Mouse (Mus musculus): Measurements from ENCODE around the gene AW011738. TPM values are rescaled to one million over a fixed set of nuclear protein-coding genes. Genes with fewer than 3 reads are reported as not detected.

Gene AW011738
- polyA plus RNA-seq, 1 experiment from 2014 or later = 3.2 TPM

GRCm38 (mm10) chr4:156219936-156220335 is 16.8 kb downstream of the AW011738 start:
- 79% methylated on average over 11 of the region's 11 CpGs for WGBS
- H3K27me3 ChIP-seq (replicated peaks) = no peaks in the 10 kb centered on the region
- no peaks in the 10 kb centered on the region for H3K9me3 ChIP-seq
- no peak overlapping the region for H3K4me3 ChIP-seq
- H3K27ac ChIP-seq (replicated peaks) = no peak overlapping the region
- H3K4me2 ChIP-seq = no peak overlapping the region
- H3K9ac ChIP-seq = no peak overlapping the region
- no peak for ATAC-seq (ENCODE audit: extremely low read depth, insufficient number of reproducible peaks, low FRiP score, low TSS enrichment)
- peaks cover 23% of the 10 kb centered on the region for H3K4me1 ChIP-seq
- peaks cover 6% of the 10 kb centered on the region; the same call in 1 of the 2 replicates for H3K36me3 ChIP-seq

GRCm38 (mm10) chr4:156224276-156224675 is 21.2 kb downstream of the AW011738 start:
- no peaks in the 10 kb centered on the region for H3K9me3 ChIP-seq
- peaks cover 16% of the 10 kb centered on the region for H3K4me1 ChIP-seq
- ATAC-seq (ENCODE audit: extremely low read depth, insufficient number of reproducible peaks, low FRiP score, low TSS enrichment) = no peak
- H3K27ac ChIP-seq (replicated peaks) = no peak overlapping the region
- no peak overlapping the region for H3K4me2 ChIP-seq
- 71% methylated on average over 2 of the region's 2 CpGs for WGBS
- H3K9ac ChIP-seq = no peak overlapping the region
- H3K36me3 ChIP-seq = peaks cover 9% of the 10 kb centered on the region
- H3K27me3 ChIP-seq (replicated peaks) = no peaks in the 10 kb centered on the region
- no peak overlapping the region for H3K4me3 ChIP-seq

GRCm38 (mm10) chr4:156227752-156228392 is 24.8 kb downstream of the AW011738 start:
- Histone ChIP-seq H3K27me3 (replicated peaks) (no peaks in the 10 kb centered on the region), H3K4me1 (peaks cover 16% of the 10 kb centered on the region), H3K4me3 (0 out of 2 replicates have a peak overlapping the region, but pooled peaks have one; percentile 7), H3K27ac (replicated peaks) (no peak overlapping the region), H3K9me3 (no peaks in the 10 kb centered on the region), H3K36me3 (peaks cover 39% of the 10 kb centered on the region), H3K9ac (peak overlapping the region; percentile 57), H3K4me2 (peak overlapping the region; percentile 51)
- no peak for ATAC-seq (ENCODE audit: extremely low read depth, insufficient number of reproducible peaks, low FRiP score, low TSS enrichment)
- WGBS = 30% methylated on average over 18 of the region's 18 CpGs

GRCm38 (mm10) chr4:156228393-156229024 is 25.4 kb downstream of the AW011738 start:
- H3K4me2 ChIP-seq = peak overlapping the region; percentile 51
- ATAC-seq (ENCODE audit: extremely low read depth, insufficient number of reproducible peaks, low FRiP score, low TSS enrichment) = peak; percentile 29; the same call in 1 of the 2 replicates
- no peaks in the 10 kb centered on the region for H3K9me3 ChIP-seq
- H3K9ac ChIP-seq = peak overlapping the region; percentile 57
- H3K4me1 ChIP-seq = peaks cover 19% of the 10 kb centered on the region
- H3K27ac ChIP-seq (replicated peaks) = no peak overlapping the region
- peaks cover 44% of the 10 kb centered on the region for H3K36me3 ChIP-seq
- 22% methylated on average over 12 of the region's 12 CpGs for WGBS
- H3K4me3 ChIP-seq = 0 out of 2 replicates have a peak overlapping the region, but pooled peaks have one; percentile 7
- 0 out of 2 replicates have a peak, but pooled peaks cover 2% of the 10 kb centered on the region for H3K27me3 ChIP-seq (replicated peaks)

- H3K36me3 ChIP-seq = peaks cover 63% of the 10 kb centered on the region
- no peak for ATAC-seq (ENCODE audit: extremely low read depth, insufficient number of reproducible peaks, low FRiP score, low TSS enrichment)
Measured at GRCm38 (mm10) chr4:156234021-156234501, 31.0 kb downstream of the AW011738 start.

DNA sequence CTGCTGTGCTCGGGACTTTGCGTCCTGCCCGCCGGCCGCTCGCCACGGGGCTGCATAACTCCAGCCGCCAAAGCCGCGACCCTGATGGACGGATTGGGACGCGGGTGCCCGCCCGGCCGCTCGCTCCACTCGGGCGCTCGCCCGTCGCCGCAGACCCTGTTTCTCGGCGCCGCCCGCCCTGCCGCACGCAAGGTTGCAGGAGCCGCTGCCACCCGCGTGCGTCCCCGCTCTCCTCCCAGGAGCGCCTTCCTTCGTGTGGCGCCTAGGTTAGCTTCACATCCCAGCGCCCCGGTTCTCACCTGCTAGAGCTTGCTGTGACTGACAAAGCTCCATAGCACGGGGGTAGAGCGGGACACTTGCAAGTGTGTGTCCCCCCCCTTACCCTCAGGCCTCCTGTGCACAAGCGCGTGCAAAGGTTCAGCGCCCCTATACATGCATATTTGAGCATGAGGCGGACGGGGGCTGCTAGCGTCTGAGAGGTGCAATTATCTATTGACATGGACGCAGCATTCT is 31.7 kb downstream of the AW011738 start, which contains the start of gene Plekhn1:
Gene Plekhn1, minus strand, starts transcription at position 157 of the 513 bp plus-strand sequence.
- Histone ChIP-seq H3K27ac (replicated peaks) (peak within 1 kb of the TSS; percentile 91), H3K4me3 (peak within 1 kb of the TSS; percentile 89), H3K9ac (peak within 1 kb of the TSS; percentile 87), H3K36me3 (peaks cover 63% of the 10 kb centered on the region), H3K9me3 (no peaks in the 10 kb centered on the region), H3K4me2 (peak within 1 kb of the TSS; percentile 93), H3K27me3 (replicated peaks) (0 out of 2 replicates have a peak, but pooled peaks cover 2% of the 10 kb centered on the region), H3K4me1 (peaks cover 26% of the 10 kb centered on the region)
- no peak for ATAC-seq (ENCODE audit: extremely low read depth, insufficient number of reproducible peaks, low FRiP score, low TSS enrichment)
- under 1% methylated on average over 40 of the region's 48 CpGs for WGBS

More at GRCm38 (mm10) chr4:156234021-156234501, 31.0 kb downstream of the AW011738 start:
- Histone ChIP-seq H3K9me3 (no peaks in the 10 kb centered on the region), H3K4me1 (peaks cover 26% of the 10 kb centered on the region), H3K9ac (peak overlapping the region; percentile 87), H3K27me3 (replicated peaks) (0 out of 2 replicates have a peak, but pooled peaks cover 2% of the 10 kb centered on the region), H3K4me2 (peak overlapping the region; percentile 93), H3K4me3 (peak overlapping the region; percentile 89), H3K27ac (replicated peaks) (peak overlapping the region; percentile 59; the same call in 1 of the 2 replicates)
- WGBS = 4% methylated on average over 17 of the region's 17 CpGs

DNA sequence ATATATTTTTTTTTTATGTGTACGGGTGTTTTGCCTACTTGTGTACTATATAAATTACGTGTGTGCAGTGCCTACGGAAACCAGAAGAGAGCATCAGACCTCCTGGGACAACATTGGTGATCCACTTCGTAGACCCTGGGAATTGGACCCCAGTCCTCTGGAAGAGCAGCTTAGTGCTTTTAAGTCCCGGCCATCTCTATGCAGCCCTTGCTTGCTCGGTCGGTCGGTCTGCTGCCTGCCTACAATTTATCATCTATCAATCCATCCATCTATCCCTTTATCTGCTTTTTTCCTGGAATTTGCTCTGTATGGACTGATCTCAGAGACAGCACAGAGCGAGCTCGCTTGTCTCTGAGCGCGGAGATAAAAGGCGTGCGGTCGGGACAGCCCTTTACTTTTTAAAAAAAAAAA is 32.3 kb downstream of the AW011738 start:
- H3K27me3 ChIP-seq (replicated peaks) = 0 out of 2 replicates have a peak, but pooled peaks cover 2% of the 10 kb centered on the region
- H3K9me3 ChIP-seq = no peaks in the 10 kb centered on the region
- H3K36me3 ChIP-seq = peaks cover 63% of the 10 kb centered on the region
- peak overlapping the region; percentile 89 for H3K4me3 ChIP-seq
- H3K9ac ChIP-seq = peak overlapping the region; percentile 73
- peaks cover 26% of the 10 kb centered on the region for H3K4me1 ChIP-seq
- peak overlapping the region; percentile 93 for H3K4me2 ChIP-seq
- ATAC-seq (ENCODE audit: extremely low read depth, insufficient number of reproducible peaks, low FRiP score, low TSS enrichment) = no peak
- H3K27ac ChIP-seq (replicated peaks) = peak overlapping the region; percentile 91
- WGBS = under 1% methylated on average over 15 of the region's 15 CpGs

GRCm38 (mm10) chr4:156235808-156236533 is 32.9 kb downstream of the AW011738 start, which contains the start of gene Noc2l:
Gene Noc2l, plus strand, starts transcription at chr4:156236010.
- peak; percentile 81 for ATAC-seq (ENCODE audit: extremely low read depth, insufficient number of reproducible peaks, low FRiP score, low TSS enrichment)
- Histone ChIP-seq H3K4me1 (peaks cover 26% of the 10 kb centered on the region), H3K4me2 (peak within 1 kb of the TSS; percentile 93), H3K4me3 (peak within 1 kb of the TSS; percentile 89), H3K36me3 (peaks cover 63% of the 10 kb centered on the region), H3K9ac (peak within 1 kb of the TSS; percentile 88), H3K27ac (replicated peaks) (peak within 1 kb of the TSS; percentile 91), H3K27me3 (replicated peaks) (0 out of 2 replicates have a peak, but pooled peaks cover 2% of the 10 kb centered on the region), H3K9me3 (no peaks in the 10 kb centered on the region)
- WGBS = under 1% methylated on average over 81 of the region's 90 CpGs

GRCm38 (mm10) chr4:156236651-156237447 is 33.7 kb downstream of the AW011738 start:
- Histone ChIP-seq H3K36me3 (peaks cover 63% of the 10 kb centered on the region), H3K9ac (peak overlapping the region; percentile 88), H3K27ac (replicated peaks) (no peak overlapping the region), H3K4me3 (peak overlapping the region; percentile 89), H3K4me2 (peak overlapping the region; percentile 93), H3K27me3 (replicated peaks) (0 out of 2 replicates have a peak, but pooled peaks cover 2% of the 10 kb centered on the region), H3K4me1 (peaks cover 26% of the 10 kb centered on the region), H3K9me3 (no peaks in the 10 kb centered on the region)
- 24% methylated on average over 55 of the region's 60 CpGs for WGBS
- ATAC-seq (ENCODE audit: extremely low read depth, insufficient number of reproducible peaks, low FRiP score, low TSS enrichment) = no peak

- no peak overlapping the region for H3K27ac ChIP-seq (replicated peaks)
- 57% methylated on average over 11 of the region's 11 CpGs for WGBS
- H3K4me3 ChIP-seq = no peak overlapping the region
- no peak overlapping the region for H3K4me2 ChIP-seq
- no peaks in the 10 kb centered on the region for H3K9me3 ChIP-seq
- peaks cover 50% of the 10 kb centered on the region for H3K36me3 ChIP-seq
- peaks cover 34% of the 10 kb centered on the region for H3K27me3 ChIP-seq (replicated peaks)
- H3K4me1 ChIP-seq = peaks cover 22% of the 10 kb centered on the region
- ATAC-seq (ENCODE audit: extremely low read depth, insufficient number of reproducible peaks, low FRiP score, low TSS enrichment) = no peak
- H3K9ac ChIP-seq = peak overlapping the region; percentile 4; the same call in 1 of the 2 replicates
Measured at GRCm38 (mm10) chr4:156249567-156249966, 46.5 kb downstream of the AW011738 start.
